Mouse (Mus musculus) urinary bladder, postnatal 10 days (tissue): Measurements from ENCODE around the gene Rubcnl.

ENCODE experiments used
- DNase-seq: peaks from one replicate; pipeline ENCODE4 v3.0.0; 2022; ENCODE audit warnings: low spot score

Gene Rubcnl

GRCm38 (mm10) chr14:75017877-75018825 lies 2.3 kb downstream of the Rubcnl start:
- DNase-seq: no peak

GRCm38 (mm10) chr14:75018829-75019228 lies 3.0 kb downstream of the Rubcnl start:
- no peak for DNase-seq

- DNase-seq: no peak
Observed at GRCm38 (mm10) chr14:75020581-75021253, 4.9 kb downstream of the Rubcnl start.

- no peak for DNase-seq
Observed at GRCm38 (mm10) chr14:75022522-75022921, 6.7 kb downstream of the Rubcnl start.

GRCm38 (mm10) chr14:75024793-75025710 lies 9.2 kb downstream of the Rubcnl start:
- no peak for DNase-seq

GRCm38 (mm10) chr14:75030764-75031163 lies 14.9 kb downstream of the Rubcnl start:
- DNase-seq: no peak

- no peak for DNase-seq
Observed at GRCm38 (mm10) chr14:75031999-75032575, 16.3 kb downstream of the Rubcnl start.

GRCm38 (mm10) chr14:75032742-75033141 lies 16.9 kb downstream of the Rubcnl start:
- DNase-seq: no peak

- no peak for DNase-seq
Observed at GRCm38 (mm10) chr14:75034240-75034639, 18.4 kb downstream of the Rubcnl start.

- no peak for DNase-seq
Observed at GRCm38 (mm10) chr14:75035431-75035830, 19.6 kb downstream of the Rubcnl start.

GRCm38 (mm10) chr14:75045184-75045583 lies 29.4 kb downstream of the Rubcnl start:
- DNase-seq: no peak

GRCm38 (mm10) chr14:75052451-75052850 lies 36.6 kb downstream of the Rubcnl start:
- no peak for DNase-seq

GRCm38 (mm10) chr14:75054455-75055343 lies 38.9 kb downstream of the Rubcnl start:
- no peak for DNase-seq

- no peak for DNase-seq
Observed at GRCm38 (mm10) chr14:75056861-75057431, 41.1 kb downstream of the Rubcnl start.

- no peak for DNase-seq
Observed at GRCm38 (mm10) chr14:75060562-75060961, 44.7 kb downstream of the Rubcnl start.

- DNase-seq: no peak
Observed at GRCm38 (mm10) chr14:75063936-75064335, 48.1 kb downstream of the Rubcnl start.

GRCm38 (mm10) chr14:75064520-75064919 lies 48.7 kb downstream of the Rubcnl start:
- no peak for DNase-seq

- DNase-seq: no peak
Observed at GRCm38 (mm10) chr14:75065211-75065610, 49.4 kb downstream of the Rubcnl start.

GRCm38 (mm10) chr14:75068430-75069112 lies 52.7 kb downstream of the Rubcnl start:
- DNase-seq: no peak
